Mouse (Mus musculus): Measurements from ENCODE around the gene Fgf2. TPM values are rescaled to one million over a fixed set of nuclear protein-coding genes. Genes with fewer than 3 reads are reported as not detected.

Fgf2 gene
- polyA plus RNA-seq, 3 experiments from 2014 or later = 1.5 to 2.6 (median 1.9) TPM

- ATAC-seq = peak; percentile 57
Measured at GRCm38 (mm10) chr3:37418961-37419457, 70.9 kb downstream of the Fgf2 start.

DNA sequence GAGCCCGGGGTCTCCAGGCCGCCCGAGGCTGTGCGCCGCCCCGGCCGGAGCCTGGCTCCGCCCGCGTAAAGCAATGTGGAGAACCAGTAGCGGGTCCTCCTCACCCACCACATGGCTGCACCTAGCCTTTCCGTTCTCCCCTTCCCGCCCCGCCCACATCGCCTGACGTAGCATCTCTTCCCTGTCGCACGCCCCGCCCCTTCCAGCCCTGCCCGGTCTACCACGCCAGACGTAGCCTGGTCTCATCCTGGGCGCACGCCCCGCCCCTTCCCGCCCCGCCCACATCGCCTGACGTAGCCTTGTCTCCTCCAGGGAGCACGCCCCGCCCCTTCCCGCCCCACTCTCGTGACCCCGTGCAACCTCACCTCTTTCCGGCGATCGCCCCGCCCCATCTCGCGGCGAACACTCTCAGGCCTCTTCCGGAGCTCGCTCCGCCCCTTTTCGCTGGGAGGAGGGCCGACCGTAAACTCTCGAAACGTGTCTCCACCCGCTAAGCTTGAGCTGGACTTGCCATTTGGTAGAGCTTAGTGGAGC lies 71.4 kb downstream of the Fgf2 start, which contains the start of gene Spata5:
Gene Spata5, plus strand, starts transcription at position 439 of the 534 bp plus-strand sequence.
- peak; percentile 72 for ATAC-seq

- ATAC-seq = peak; percentile 69
Measured at GRCm38 (mm10) chr3:37420072-37420471, 71.9 kb downstream of the Fgf2 start, which contains the start of gene Nudt6. TSS of gene Nudt6 (minus strand) at chr3:37420211.

GRCm38 (mm10) chr3:37420641-37421040 lies 72.5 kb downstream of the Fgf2 start:
- ATAC-seq = no peak

- ATAC-seq = no peak
Measured at GRCm38 (mm10) chr3:37421179-37421578, 73.0 kb downstream of the Fgf2 start.

GRCm38 (mm10) chr3:37426069-37426468 lies 77.9 kb downstream of the Fgf2 start:
- ATAC-seq = no peak

DNA sequence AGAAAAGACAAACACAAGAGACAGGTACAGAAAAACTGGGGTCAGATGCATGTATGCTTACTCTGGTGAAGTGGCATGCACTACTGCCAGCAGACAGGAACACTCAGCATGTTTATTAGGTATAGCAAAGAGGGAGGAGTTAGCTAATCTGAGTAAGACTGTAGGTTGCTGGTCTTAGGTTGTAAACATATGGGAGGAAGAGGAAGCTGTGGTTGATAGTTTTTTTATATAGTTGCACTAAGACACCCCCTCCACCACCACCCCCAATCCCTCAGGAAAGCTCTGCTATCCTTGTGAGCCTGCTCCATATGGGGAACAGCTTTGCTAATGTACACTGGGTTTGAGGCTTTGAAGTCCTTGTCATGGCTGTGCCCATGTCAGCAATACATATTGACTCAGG lies 82.2 kb downstream of the Fgf2 start:
- ATAC-seq = peak; percentile 52

- no peak for ATAC-seq
Measured at GRCm38 (mm10) chr3:37439770-37440169, 91.6 kb downstream of the Fgf2 start.

DNA sequence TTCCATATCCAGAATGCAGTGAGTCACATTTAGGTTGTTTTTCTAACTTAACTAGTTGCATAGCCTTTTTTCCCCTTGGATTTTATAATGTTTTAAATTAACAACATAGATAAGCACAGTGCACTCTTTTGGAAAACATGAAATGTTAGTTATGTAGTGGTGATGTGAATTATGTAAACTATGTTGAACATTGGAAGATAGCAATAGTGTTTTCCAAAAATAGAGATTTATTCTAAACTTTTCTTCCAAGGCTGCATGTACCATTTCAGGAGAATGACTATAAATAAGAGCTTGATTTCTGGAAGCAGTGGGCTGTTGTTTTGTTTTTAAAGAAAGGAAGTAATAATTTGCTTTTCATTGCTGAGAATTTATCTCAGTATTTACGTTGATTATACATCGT lies 95.3 kb downstream of the Fgf2 start:
- no peak for ATAC-seq

DNA sequence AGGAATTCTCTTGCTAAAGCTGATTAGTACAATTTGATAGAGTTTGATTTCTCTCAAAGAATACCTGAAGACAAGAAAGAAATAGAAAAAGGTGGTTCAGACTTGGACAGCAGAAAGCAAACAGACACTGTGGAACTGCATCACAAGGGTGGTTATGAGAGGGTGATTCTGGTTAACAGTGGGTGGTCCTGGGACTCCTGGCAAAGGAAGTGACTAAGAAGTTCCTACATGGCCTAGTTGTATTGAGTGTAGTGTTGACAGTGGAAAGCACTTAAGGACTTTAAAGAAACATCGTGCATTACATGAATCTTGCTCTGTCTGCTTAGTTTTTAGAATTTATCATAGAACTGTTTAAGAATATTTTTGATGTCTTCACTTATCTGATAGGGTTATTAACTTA lies 107.8 kb downstream of the Fgf2 start:
- peak; percentile 38 for ATAC-seq

Other genes starting within 250 kb of the Fgf2 start
- gene Il2, start 222.4 kb upstream of the Fgf2 start, polyA plus RNA-seq (2017; shearing (Covaris generic)) = 1 to 10 TPM; 1.5 to 3.3 (median 1.6) TPM
- 10 to 100 TPM in 1 of 3 experiments, 1 to 10 TPM in 2; 3.7 to 11.3 (median 6.7) TPM for gene Il21, start 115.7 kb upstream of the Fgf2 start, polyA plus RNA-seq (2017; shearing (Covaris generic))
- gene Bbs12, start 35.8 kb upstream of the Fgf2 start, polyA plus RNA-seq (2017; shearing (Covaris generic)) = 1 to 10 TPM; 4.4 to 7.7 (median 7.7) TPM
- 1 to 10 TPM in 2 of 3 experiments, not detected in 1; 1.1 to 1.5 TPM for gene Cetn4, start 35.6 kb upstream of the Fgf2 start, polyA plus RNA-seq (2017; shearing (Covaris generic))
- 10 to 100 TPM; 21.3 to 27.3 (median 26.5) TPM for gene Spata5, start 71.5 kb downstream of the Fgf2 start, polyA plus RNA-seq (2017; shearing (Covaris generic))
- gene Nudt6, start 71.9 kb downstream of the Fgf2 start, polyA plus RNA-seq (2017; shearing (Covaris generic)) = 10 to 100 TPM in 2 of 3 experiments, 1 to 10 TPM in 1; 9.8 to 19.2 (median 14.1) TPM

All from inflammation-experienced regulatory T-cells, adult 6 months (primary cell).